Mouse (Mus musculus) olfactory bulb, adult 2 months (tissue): ENCODE measurements around the gene Arhgap8.

Experiments used
- CTCF ChIP-seq: fragments of 200-500 bp; IDR thresholded peaks from 2 replicates; pipeline ENCODE4 v1.5.1; 2012; ENCODE audit warnings: low read depth, mild to moderate bottlenecking, low read length, moderate library complexity; ENCODE audit not compliant: insufficient read depth
- POLR2A ChIP-seq: fragments of 200-500 bp; IDR thresholded peaks from 2 replicates; pipeline ENCODE4 v1.6.1; 2012; ENCODE audit warnings: mild to moderate bottlenecking, low read depth, low read length, moderate library complexity; ENCODE audit not compliant: insufficient read depth

DNA sequence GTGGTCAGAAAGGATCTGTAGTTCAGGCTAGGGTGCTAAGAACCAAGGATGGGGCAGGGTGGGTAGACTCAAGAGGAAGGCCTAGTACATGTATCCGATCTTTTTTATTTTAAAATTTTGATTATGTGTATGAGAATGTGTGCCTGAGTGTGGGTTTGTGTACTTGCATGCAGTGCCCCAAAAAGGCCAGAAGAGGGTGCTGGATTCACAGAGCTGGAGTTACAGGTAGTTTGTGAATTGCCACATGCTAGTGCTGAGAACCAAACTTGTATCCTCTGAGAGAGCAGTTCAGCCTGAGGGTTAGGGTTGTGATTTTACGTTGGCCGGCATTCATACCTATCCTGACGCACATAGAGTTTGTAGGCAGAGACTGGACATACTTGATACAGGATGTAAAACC lies 40.8 kb upstream of the Arhgap8 start:
- TF ChIP-seq CTCF (no peak), POLR2A (no peak)
